In genomic region chr17:47851798-47852360, GRCm38 (mm10) we compare ENCODE assay signal across 9 mouse cellular contexts. TPM values are rescaled to one million over a fixed set of nuclear protein-coding genes. Genes with fewer than 3 reads are reported as not detected.
DNase-seq lines count a peak whose midpoint lies in the region; ATAC-seq and TF ChIP-seq lines count a peak whose summit lies in the region.
"Not testable (repeated sequence)": the region's sequence is repeated elsewhere in the genome, so short reads cannot be mapped to it uniquely, and the experiment has no call there.
"Had no signal": no experiment of that assay in that cellular context is flagged by ENCODE, and none has a peak within 500 bp of the region (broad histone marks: within the 10 kb centered on the region; RNA-seq: fewer than 3 reads in every experiment).

No protein-coding gene starts in this region.

- not testable (repeated sequence) for H3K9me3 ChIP-seq in ES-Bruce4 (replicated peaks; ENCODE audit: control insufficient read depth, insufficient read depth, low read length, poor library complexity, severe bottlenecking); embryonic facial prominence, embryonic 15.5 days (replicated peaks); heart, embryonic 12.5 days (replicated peaks); hindbrain, postnatal 0 days (ENCODE audit: low read length); kidney, embryonic 16.5 days (ENCODE audit: low read length); liver, embryonic 11.5 days (ENCODE audit: control insufficient read depth, low read length); neural tube, embryonic 14.5 days (ENCODE audit: control insufficient read depth, low read length)

- H3K27ac ChIP-seq in ES-Bruce4 (ENCODE audit: insufficient read depth, low read length); embryonic facial prominence, embryonic 15.5 days (replicated peaks); heart, embryonic 12.5 days (ENCODE audit: poor library complexity, severe bottlenecking); hindbrain, postnatal 0 days; kidney, embryonic 16.5 days (ENCODE audit: low read length); liver, embryonic 11.5 days (ENCODE audit: low read depth, low read length); neural tube, embryonic 14.5 days (ENCODE audit: low read depth, low read length): not testable (repeated sequence)

- TF ChIP-seq EP300 in ES-Bruce4 (IDR thresholded peaks at IDR 0.05; ENCODE audit: insufficient read depth, low read depth, low read length) = 0 out of 2 replicates have a peak, but pooled peaks have one; percentile 21

- not testable (repeated sequence) for TF ChIP-seq POLR2A in ES-Bruce4 (IDR thresholded peaks at IDR 0.05; ENCODE audit: insufficient read depth, low read length)

- WGBS in embryonic facial prominence, embryonic 15.5 days = 4% methylated on average over 22 of the region's 22 CpGs
- WGBS in heart, embryonic 12.5 days = 8% methylated on average over 22 of the region's 22 CpGs
- WGBS in hindbrain, postnatal 0 days = 12% methylated on average over 22 of the region's 22 CpGs
- WGBS in kidney, embryonic 16.5 days = 7% methylated on average over 22 of the region's 22 CpGs
- 12% methylated on average over 22 of the region's 22 CpGs for WGBS in liver, embryonic 11.5 days
- 15% methylated on average over 22 of the region's 22 CpGs for WGBS in neural tube, embryonic 14.5 days

- TF ChIP-seq CTCF in ES-Bruce4 (IDR thresholded peaks at IDR 0.05; ENCODE audit: low read depth, low read length); hindbrain, postnatal 0 days (IDR thresholded peaks at IDR 0.05; ENCODE audit: low read depth): not testable (repeated sequence)

- not testable (repeated sequence) for DNase-seq in hindbrain, postnatal 0 days (ENCODE audit: low spot score); liver, embryonic 11.5 days (ENCODE audit: low spot score)
- DNase-seq in lung, postnatal 36 days = peak; percentile 64

- H3K36me3 ChIP-seq in ES-Bruce4 (ENCODE audit: control insufficient read depth, insufficient read depth, low read length, poor library complexity, severe bottlenecking); embryonic facial prominence, embryonic 15.5 days; heart, embryonic 12.5 days; hindbrain, postnatal 0 days (ENCODE audit: insufficient read depth, low read length); kidney, embryonic 16.5 days (ENCODE audit: insufficient read depth, low read length); liver, embryonic 11.5 days (ENCODE audit: control insufficient read depth, insufficient read depth, low read length); neural tube, embryonic 14.5 days (ENCODE audit: control insufficient read depth, insufficient read depth, low read length): not testable (repeated sequence)

- peak overlapping the region; percentile 26; the same call in 1 of the 2 replicates for H3K9ac ChIP-seq in ES-Bruce4 (ENCODE audit: low read depth, poor library complexity, severe bottlenecking)
- 0 out of 2 replicates have a peak overlapping the region, but pooled peaks have one; percentile 12 for H3K9ac ChIP-seq in embryonic facial prominence, embryonic 15.5 days
- peak overlapping the region; percentile 54; the same call in 1 of the 2 replicates for H3K9ac ChIP-seq in heart, embryonic 12.5 days
- not testable (repeated sequence) for H3K9ac ChIP-seq in hindbrain, postnatal 0 days (replicated peaks; ENCODE audit: low read length); liver, embryonic 11.5 days (ENCODE audit: low read depth, low read length); neural tube, embryonic 14.5 days (replicated peaks; ENCODE audit: low read depth, low read length)
- peak overlapping the region; percentile 36; the same call in 1 of the 2 replicates for H3K9ac ChIP-seq in kidney, embryonic 16.5 days (replicated peaks; ENCODE audit: low read length)

- not testable (repeated sequence) for H3K4me1 ChIP-seq in ES-Bruce4 (ENCODE audit: control insufficient read depth, insufficient read depth, low read length); hindbrain, postnatal 0 days (ENCODE audit: insufficient read depth, low read length); kidney, embryonic 16.5 days (ENCODE audit: insufficient read depth, low read length); liver, embryonic 11.5 days (replicated peaks; ENCODE audit: control insufficient read depth, insufficient read depth, low read length); neural tube, embryonic 14.5 days (ENCODE audit: control insufficient read depth, insufficient read depth, low read length)
- H3K4me1 ChIP-seq in embryonic facial prominence, embryonic 15.5 days = peaks cover 11% of the 10 kb centered on the region
- peaks cover 32% of the 10 kb centered on the region for H3K4me1 ChIP-seq in heart, embryonic 12.5 days (replicated peaks)

- H3K27me3 ChIP-seq in ES-Bruce4 (ENCODE audit: control insufficient read depth, insufficient read depth, low read length, poor library complexity, severe bottlenecking); embryonic facial prominence, embryonic 15.5 days; heart, embryonic 12.5 days (replicated peaks); hindbrain, postnatal 0 days (ENCODE audit: insufficient read depth, low read length); kidney, embryonic 16.5 days (ENCODE audit: insufficient read depth, low read length); liver, embryonic 11.5 days (replicated peaks; ENCODE audit: control insufficient read depth, insufficient read depth, low read length); neural tube, embryonic 14.5 days (ENCODE audit: control insufficient read depth, insufficient read depth, low read length): not testable (repeated sequence)

- H3K4me3 ChIP-seq in ES-Bruce4 (ENCODE audit: low read depth, low read length); neural tube, embryonic 14.5 days (ENCODE audit: low read depth, low read length): not testable (repeated sequence)
- peak overlapping the region; percentile 23 for H3K4me3 ChIP-seq in embryonic facial prominence, embryonic 15.5 days (replicated peaks)
- H3K4me3 ChIP-seq in heart, embryonic 12.5 days = peak overlapping the region; percentile 29
- H3K4me3 ChIP-seq in hindbrain, postnatal 0 days (ENCODE audit: low read length) = 0 out of 2 replicates have a peak overlapping the region, but pooled peaks have one; percentile 3
- H3K4me3 ChIP-seq in kidney, embryonic 16.5 days (ENCODE audit: low read length) = peak overlapping the region; percentile 24
- H3K4me3 ChIP-seq in liver, embryonic 11.5 days (ENCODE audit: low read depth, low read length) = 0 out of 2 replicates have a peak overlapping the region, but pooled peaks have one; percentile 21

- peak; percentile 40; the same call in 1 of the 2 replicates for ATAC-seq in embryonic facial prominence, embryonic 15.5 days (ENCODE audit: insufficient number of reproducible peaks, low FRiP score, low TSS enrichment, low read depth)
- ATAC-seq in heart, embryonic 12.5 days (ENCODE audit: insufficient number of reproducible peaks, low FRiP score) = peak; percentile 34; the same call in 1 of the 2 replicates
- ATAC-seq in hindbrain, postnatal 0 days = peak; percentile 86
- peak; percentile 78 for ATAC-seq in kidney, embryonic 16.5 days (ENCODE audit: low FRiP score, low TSS enrichment)
- ATAC-seq in liver, embryonic 11.5 days (replicated peaks; ENCODE audit: low FRiP score); neural tube, embryonic 14.5 days (ENCODE audit: low read depth): not testable (repeated sequence)

- H3K4me2 ChIP-seq in embryonic facial prominence, embryonic 15.5 days (replicated peaks) = peak overlapping the region; percentile 46
- H3K4me2 ChIP-seq in heart, embryonic 12.5 days = peak overlapping the region; percentile 63
- peak overlapping the region; percentile 39 for H3K4me2 ChIP-seq in hindbrain, postnatal 0 days (ENCODE audit: low read depth, low read length)
- peak overlapping the region; percentile 42 for H3K4me2 ChIP-seq in kidney, embryonic 16.5 days (replicated peaks; ENCODE audit: low read depth, low read length)
- peak overlapping the region; percentile 59 for H3K4me2 ChIP-seq in liver, embryonic 11.5 days
- peak overlapping the region; percentile 23; the same call in 1 of the 2 replicates for H3K4me2 ChIP-seq in neural tube, embryonic 14.5 days (ENCODE audit: low read depth, low read length)

RNA-seq across cellular contexts. Expression of gene Mdfi, which starts 17.4 kb away (rescaled TPM):
- polyA plus RNA-seq in ES-Bruce4 (2011; ENCODE audit: insufficient read depth, insufficient read length, low read depth, missing spikeins) = 22.3 and 27.9 TPM in 2 replicates
- polyA plus RNA-seq in embryonic facial prominence, embryonic 15.5 days (2015; fragmentation: Nextera tagmentation; extraction: Ambion mirVana) = 21.2 and 25.3 TPM in 2 replicates
- 11.1 and 11.2 TPM in 2 replicates for polyA plus RNA-seq in heart, embryonic 12.5 days (2016; fragmentation: Nextera tagmentation; extraction: Ambion mirVana)
- total RNA-seq in hindbrain, postnatal 0 days (2014; rRNA removed) = 14.7 and 38.7 TPM in 2 replicates
- 2.6 TPM in 2 replicates for polyA plus RNA-seq in hindbrain, postnatal 0 days (2015; fragmentation: Nextera tagmentation; extraction: Ambion mirVana)
- polyA plus RNA-seq in kidney, embryonic 16.5 days (2015; fragmentation: Nextera tagmentation; extraction: Ambion mirVana) = 13.9 and 14.0 TPM in 2 replicates
- polyA plus RNA-seq in liver, embryonic 11.5 days (2014; fragmentation: Nextera tagmentation; extraction: Ambion mirVana) = 15.9 and 16.3 TPM in 2 replicates
- 2.7 and 5.3 TPM in 2 replicates for polyA plus RNA-seq in neural tube, embryonic 14.5 days (2014; fragmentation: Nextera tagmentation; extraction: Ambion mirVana)
- total RNA-seq: monocyte, adult 5-6 weeks had no signal
